Mouse (Mus musculus) spleen, adult 2 months (tissue): Measurements from ENCODE around the gene Ank. TPM values are rescaled to one million over a fixed set of nuclear protein-coding genes. Genes with fewer than 3 reads are reported as not detected.

Experiments used
- DNase-seq, 2 experiments: peaks; one replicate each; pipeline versions ENCODE4 v3.0.0 to v3.0.0-alpha.2; 2012 to 2021; ENCODE audit warnings: low spot score in 2 of 2, low read depth in 1 of 2
- H3K27ac ChIP-seq: fragments of 200-500 bp; 2 replicates; pipeline ENCODE4 v1.5.1; 2012; ENCODE audit warnings: low read length, inconsistent platforms; ENCODE audit not compliant: insufficient read depth
- H3K27me3 ChIP-seq: fragments of 200-500 bp; 2 replicates; pipeline ENCODE4 v1.6.1; 2012; ENCODE audit warnings: mild to moderate bottlenecking, moderate library complexity, low read length, inconsistent platforms; ENCODE audit not compliant: control insufficient read depth, insufficient read depth
- H3K36me3 ChIP-seq: fragments of 200-500 bp; 2 replicates; pipeline ENCODE4 v1.6.1; 2012; ENCODE audit warnings: mild to moderate bottlenecking, low read length, inconsistent platforms; ENCODE audit not compliant: control insufficient read depth, insufficient read depth
- H3K4me1 ChIP-seq: fragments of 200-500 bp; 2 replicates; pipeline ENCODE4 v1.6.1; 2011; ENCODE audit warnings: inconsistent platforms; ENCODE audit not compliant: control insufficient read depth, insufficient read depth, insufficient read length
- H3K4me3 ChIP-seq: fragments of 200-500 bp; 2 replicates; pipeline ENCODE4 v1.5.1; 2011; ENCODE audit warnings: mild to moderate bottlenecking, inconsistent platforms; ENCODE audit not compliant: insufficient read depth, insufficient read length; ENCODE audit errors: extremely low read depth
- CTCF ChIP-seq: fragments of 200-500 bp; IDR thresholded peaks from 2 replicates; pipeline ENCODE4 v1.5.1; 2011; ENCODE audit warnings: mild to moderate bottlenecking, inconsistent platforms; ENCODE audit not compliant: insufficient read depth, insufficient read length, insufficient replicate concordance; ENCODE audit errors: extremely low read depth
- POLR2A ChIP-seq: fragments of 200-500 bp; IDR thresholded peaks from 2 replicates; pipeline ENCODE4 v1.6.1; 2011; ENCODE audit warnings: low read depth, low read length, inconsistent platforms
- WGBS: fragments of 180-500 bp; shearing (Covaris S2); methylation state at CpG from one replicate; pipeline ENCODE4 v1.1.7; 2018; 5-methylcytosine and 5-hydroxymethylcytosine counted together
- polyA plus RNA-seq: library from polyadenylated mRNA; depleted of rRNA; stranded (reverse); fragments of >200 nt; gene quantifications from 2 replicates; pipeline ENCODE4 v1.2.3, GENCODE M21; 2012

Ank gene
- polyA plus RNA-seq, 1 experiment = 20.2 TPM

DNA sequence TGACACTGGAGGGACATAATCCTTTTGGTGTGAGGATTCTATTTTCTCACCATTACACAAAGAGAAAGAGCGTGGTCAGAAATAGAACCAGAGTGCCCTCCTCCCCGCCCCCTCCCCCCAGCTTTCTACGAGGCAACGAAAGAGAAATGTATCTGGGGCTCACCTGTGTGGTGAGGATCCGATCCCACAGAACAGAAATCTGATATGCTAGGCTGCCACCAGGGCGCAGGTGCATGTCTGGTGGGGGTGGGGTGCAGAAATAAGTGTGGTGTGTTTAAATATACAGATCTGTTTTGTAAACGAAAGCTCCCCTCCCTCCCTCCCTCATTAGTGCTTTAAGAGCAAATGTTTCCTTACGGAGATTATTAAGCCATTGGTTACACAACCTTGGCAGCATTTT, 20.6 kb downstream of the Ank start:
- no peak overlapping the region for H3K4me3 ChIP-seq
- no peaks in the 10 kb centered on the region for H3K27me3 ChIP-seq
- no peak for DNase-seq
- H3K36me3 ChIP-seq = no peaks in the 10 kb centered on the region
- H3K27ac ChIP-seq = no peak overlapping the region
- no peak for TF ChIP-seq POLR2A
- no peak for TF ChIP-seq CTCF
- no peaks in the 10 kb centered on the region; the same call in 1 of the 2 replicates for H3K4me1 ChIP-seq
- WGBS = 78% methylated on average over 8 of the region's 8 CpGs

- TF ChIP-seq POLR2A (no peak), CTCF (no peak)
- H3K36me3 ChIP-seq = no peaks in the 10 kb centered on the region
- no peak overlapping the region for H3K4me3 ChIP-seq
- 91% methylated on average over 10 of the region's 10 CpGs for WGBS
- H3K27me3 ChIP-seq = no peaks in the 10 kb centered on the region
- no peak overlapping the region for H3K27ac ChIP-seq
- no peaks in the 10 kb centered on the region; the same call in 1 of the 2 replicates for H3K4me1 ChIP-seq
- no peak for DNase-seq
These were observed 21.6 kb downstream of the Ank start for GRCm38 (mm10) chr15:27488042-27488441.

- TF ChIP-seq CTCF (no peak), POLR2A (no peak)
- 91% methylated on average over 9 of the region's 9 CpGs for WGBS
- DNase-seq = no peak
- H3K27me3 ChIP-seq = no peaks in the 10 kb centered on the region
- no peaks in the 10 kb centered on the region for H3K36me3 ChIP-seq
- H3K27ac ChIP-seq = no peak overlapping the region
- H3K4me1 ChIP-seq = no peaks in the 10 kb centered on the region; the same call in 1 of the 2 replicates
- no peak overlapping the region for H3K4me3 ChIP-seq
These were observed 24.2 kb downstream of the Ank start for GRCm38 (mm10) chr15:27490676-27491075.

GRCm38 (mm10) chr15:27491425-27492070, 25.1 kb downstream of the Ank start:
- no peak overlapping the region for H3K4me3 ChIP-seq
- H3K4me1 ChIP-seq = no peaks in the 10 kb centered on the region; the same call in 1 of the 2 replicates
- no peaks in the 10 kb centered on the region for H3K27me3 ChIP-seq
- TF ChIP-seq CTCF (no peak), POLR2A (no peak)
- no peak for DNase-seq
- H3K27ac ChIP-seq = no peak overlapping the region
- H3K36me3 ChIP-seq = no peaks in the 10 kb centered on the region
- WGBS = 33% methylated on average over 8 of the region's 8 CpGs

- TF ChIP-seq POLR2A (no peak), CTCF (no peak)
- Histone ChIP-seq H3K4me3 (no peak overlapping the region), H3K4me1 (no peaks in the 10 kb centered on the region; the same call in 1 of the 2 replicates), H3K27me3 (no peaks in the 10 kb centered on the region), H3K27ac (no peak overlapping the region), H3K36me3 (no peaks in the 10 kb centered on the region)
- WGBS = 88% methylated on average over 10 of the region's 10 CpGs
- no peak for DNase-seq
These were observed 25.7 kb downstream of the Ank start for GRCm38 (mm10) chr15:27492156-27492555.

GRCm38 (mm10) chr15:27492734-27493133, 26.3 kb downstream of the Ank start:
- H3K36me3 ChIP-seq = no peaks in the 10 kb centered on the region
- no peaks in the 10 kb centered on the region; the same call in 1 of the 2 replicates for H3K4me1 ChIP-seq
- WGBS = 80% methylated on average over 1 of the region's 1 CpGs
- no peak overlapping the region for H3K4me3 ChIP-seq
- no peak overlapping the region for H3K27ac ChIP-seq
- no peaks in the 10 kb centered on the region for H3K27me3 ChIP-seq
- no peak for DNase-seq
- no peak for TF ChIP-seq POLR2A
- TF ChIP-seq CTCF = no peak

GRCm38 (mm10) chr15:27493516-27493915, 27.0 kb downstream of the Ank start:
- WGBS = 65% methylated on average over 10 of the region's 10 CpGs

More at GRCm38 (mm10) chr15:27493516-27493915, 27.0 kb downstream of the Ank start:
- H3K27ac ChIP-seq = no peak overlapping the region
- H3K27me3 ChIP-seq = no peaks in the 10 kb centered on the region
- H3K4me3 ChIP-seq = no peak overlapping the region
- no peaks in the 10 kb centered on the region for H3K36me3 ChIP-seq
- DNase-seq = no peak
- TF ChIP-seq POLR2A (no peak), CTCF (no peak)
- no peaks in the 10 kb centered on the region; the same call in 1 of the 2 replicates for H3K4me1 ChIP-seq
